Mouse (Mus musculus): ENCODE measurements around the gene Ap2a2. TPM values are rescaled to one million over a fixed set of nuclear protein-coding genes. Genes with fewer than 3 reads are reported as not detected.
"Not testable (repeated sequence)": the region's sequence is repeated elsewhere in the genome, so short reads cannot be mapped to it uniquely, and the experiment has no call there.

The Ap2a2 gene
- total RNA-seq, 2 experiments from 2014 or later = 191 to 201 TPM

GRCm38 (mm10) chr7:141581323-141581722 lies 19.4 kb downstream of the Ap2a2 start:
- no peak overlapping the region for H3K27ac ChIP-seq
- intact Hi-C loops (cut with DNase I) = no loop called here
- DNase-seq (ENCODE audit: extremely low spot score in 1 of 2, low spot score in 2 of 2) = no peak
- H3K4me3 ChIP-seq = no peak overlapping the region
- TF ChIP-seq CTCF (IDR thresholded peaks at IDR 0.05) = no peak

- no peak for DNase-seq (ENCODE audit: extremely low spot score in 1 of 2, low spot score in 2 of 2)
- TF ChIP-seq CTCF (IDR thresholded peaks at IDR 0.05) = peak; percentile 12; the same call in 1 of the 2 replicates
- intact Hi-C loops (cut with DNase I) = no loop called here
- no peak overlapping the region for H3K27ac ChIP-seq
- H3K4me3 ChIP-seq = no peak overlapping the region
These were observed 22.3 kb downstream of the Ap2a2 start for GRCm38 (mm10) chr7:141584048-141584841.

- DNase-seq (ENCODE audit: extremely low spot score in 1 of 2, low spot score in 2 of 2) = no peak
- no peak for TF ChIP-seq CTCF (IDR thresholded peaks at IDR 0.05)
- no peak overlapping the region for H3K4me3 ChIP-seq
- H3K27ac ChIP-seq = no peak overlapping the region
- intact Hi-C loops (cut with DNase I) = no loop called here
These were observed 23.3 kb downstream of the Ap2a2 start for GRCm38 (mm10) chr7:141585288-141585687.

GRCm38 (mm10) chr7:141585881-141586280 lies 23.9 kb downstream of the Ap2a2 start:
- intact Hi-C loops (cut with DNase I) = no loop called here
- Histone ChIP-seq H3K4me3 (no peak overlapping the region), H3K27ac (no peak overlapping the region)
- TF ChIP-seq CTCF (IDR thresholded peaks at IDR 0.05) = no peak
- no peak for DNase-seq (ENCODE audit: extremely low spot score in 1 of 2, low spot score in 2 of 2)

- intact Hi-C loops (cut with DNase I) = no loop called here
- Histone ChIP-seq H3K27ac (no peak overlapping the region), H3K4me3 (no peak overlapping the region)
- TF ChIP-seq CTCF (IDR thresholded peaks at IDR 0.05) = no peak
- DNase-seq (ENCODE audit: extremely low spot score in 1 of 2, low spot score in 2 of 2) = no peak
These were observed 26.9 kb downstream of the Ap2a2 start for GRCm38 (mm10) chr7:141588890-141589289.

- H3K27ac ChIP-seq; DNase-seq (ENCODE audit: extremely low spot score in 1 of 2, low spot score in 2 of 2); intact Hi-C loops (cut with DNase I); H3K4me3 ChIP-seq: not testable (repeated sequence)
These were observed 28.3 kb downstream of the Ap2a2 start for GRCm38 (mm10) chr7:141590249-141590648.

GRCm38 (mm10) chr7:141590959-141591358 lies 29.0 kb downstream of the Ap2a2 start:
- no peak for TF ChIP-seq CTCF (IDR thresholded peaks at IDR 0.05)
- H3K27ac ChIP-seq = no peak overlapping the region
- intact Hi-C loops (cut with DNase I) = no loop called here

GRCm38 (mm10) chr7:141592096-141592495 lies 30.1 kb downstream of the Ap2a2 start:
- Histone ChIP-seq H3K4me3 (no peak overlapping the region), H3K27ac (no peak overlapping the region)
- intact Hi-C loops (cut with DNase I) = no loop called here
- DNase-seq (ENCODE audit: extremely low spot score in 1 of 2, low spot score in 2 of 2) = no peak
- TF ChIP-seq CTCF (IDR thresholded peaks at IDR 0.05) = no peak

More at GRCm38 (mm10) chr7:141590959-141591358, 29.0 kb downstream of the Ap2a2 start:
- H3K4me3 ChIP-seq = no peak overlapping the region
- no peak for DNase-seq (ENCODE audit: extremely low spot score in 1 of 2, low spot score in 2 of 2)

GRCm38 (mm10) chr7:141593056-141593455 lies 31.1 kb downstream of the Ap2a2 start:
- Histone ChIP-seq H3K4me3 (no peak overlapping the region), H3K27ac (no peak overlapping the region)
- no peak for TF ChIP-seq CTCF (IDR thresholded peaks at IDR 0.05)
- DNase-seq (ENCODE audit: extremely low spot score in 1 of 2, low spot score in 2 of 2) = no peak
- intact Hi-C loops (cut with DNase I) = no loop called here

- Histone ChIP-seq H3K4me3 (no peak overlapping the region), H3K27ac (no peak overlapping the region)
- no peak for DNase-seq (ENCODE audit: extremely low spot score in 1 of 2, low spot score in 2 of 2)
- TF ChIP-seq CTCF (IDR thresholded peaks at IDR 0.05) = no peak
- intact Hi-C loops (cut with DNase I) = no loop called here
These were observed 35.0 kb downstream of the Ap2a2 start for GRCm38 (mm10) chr7:141596971-141597370.

- no peak for TF ChIP-seq CTCF (IDR thresholded peaks at IDR 0.05)
- no peak overlapping the region for H3K27ac ChIP-seq
- DNase-seq (ENCODE audit: extremely low spot score in 1 of 2, low spot score in 2 of 2) = no peak
- intact Hi-C loops (cut with DNase I) = no loop called here
- H3K4me3 ChIP-seq = no peak overlapping the region
These were observed 35.6 kb downstream of the Ap2a2 start for GRCm38 (mm10) chr7:141597563-141597962.

GRCm38 (mm10) chr7:141607717-141608116 lies 45.7 kb downstream of the Ap2a2 start:
- no peak for TF ChIP-seq CTCF (IDR thresholded peaks at IDR 0.05)
- no peak overlapping the region for H3K4me3 ChIP-seq
- intact Hi-C loops (cut with DNase I) = loop anchor here (1.0 to 2.0 kb wide), 2 partner anchors 39 to 67 kb away; no protein-coding TSS in a partner anchor
- H3K27ac ChIP-seq = peak overlapping the region; percentile 47; the same call in 1 of the 2 replicates
- no peak for DNase-seq (ENCODE audit: extremely low spot score in 1 of 2, low spot score in 2 of 2)

Data from left cerebral cortex, adult 2 months (tissue).